Mouse (Mus musculus): ENCODE measurements at regions not wholly inside any gene's neighbourhood (a gene's known extent, or its start where the extent isn't known, plus 50 kb on each side); places are given as distances from the start of the nearest gene placed in this dataset.
A peak's percentile ranks its signal among the peaks of the same experiment; 100 is the strongest.

GRCm38 (mm10) chr14:86385136-86385535 lies 755.9 kb downstream of the Diaph3 start:
- H3K27ac ChIP-seq (ENCODE audit: low read depth), result no peak overlapping the region
- H3K36me3 ChIP-seq (replicated peaks; ENCODE audit: insufficient read depth, low read length), result no peaks in the 10 kb centered on the region
- WGBS (ENCODE audit: insufficient replicate concordance), result 76% methylated on average over 6 of the region's 6 CpGs
- no peaks in the 10 kb centered on the region for H3K9me3 ChIP-seq (ENCODE audit: low read length)
- ATAC-seq (no peak), DNase-seq (no peak)
- TF ChIP-seq EP300 (IDR thresholded peaks at IDR 0.05; ENCODE audit: low read depth) (no peak), CTCF (IDR thresholded peaks at IDR 0.05; ENCODE audit: low read depth) (no peak)
- H3K4me1 ChIP-seq (ENCODE audit: insufficient read depth), result no peaks in the 10 kb centered on the region
- H3K9ac ChIP-seq (replicated peaks), result no peak overlapping the region
- no peak overlapping the region for H3K4me3 ChIP-seq (ENCODE audit: low read depth, low read length)
- H3K27me3 ChIP-seq (ENCODE audit: insufficient read depth, low read length), result no peaks in the 10 kb centered on the region
- no peak overlapping the region for H3K4me2 ChIP-seq (ENCODE audit: low read depth, low read length)

DNA sequence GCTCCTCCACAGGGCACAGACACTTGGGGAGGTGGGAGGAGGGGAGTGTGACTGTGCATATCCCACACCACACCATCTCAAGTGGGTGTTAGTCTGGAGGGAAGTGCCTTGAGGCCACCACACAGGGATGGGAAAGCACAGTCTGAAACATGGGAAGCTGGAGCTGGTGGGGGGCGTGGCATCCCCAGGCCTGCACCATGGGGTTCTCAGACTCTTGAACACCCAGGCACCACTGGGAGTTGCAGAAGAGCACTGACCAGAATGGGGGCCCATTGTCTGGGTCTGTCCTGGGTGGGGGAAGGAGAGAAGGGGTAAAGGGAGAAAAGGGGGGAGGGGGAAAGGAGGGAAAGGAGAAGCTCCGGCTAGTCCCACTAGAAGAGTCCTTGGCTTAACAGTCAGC lies 776.0 kb downstream of the Diaph3 start:
- H3K4me2 ChIP-seq (ENCODE audit: low read depth, low read length), result no peak overlapping the region
- no peak overlapping the region for H3K9ac ChIP-seq (replicated peaks)
- no peaks in the 10 kb centered on the region for H3K27me3 ChIP-seq (ENCODE audit: insufficient read depth, low read length)
- no peaks in the 10 kb centered on the region for H3K4me1 ChIP-seq (ENCODE audit: insufficient read depth)
- H3K36me3 ChIP-seq (replicated peaks; ENCODE audit: insufficient read depth, low read length), result no peaks in the 10 kb centered on the region
- H3K4me3 ChIP-seq (ENCODE audit: low read depth, low read length), result no peak overlapping the region
- DNase-seq, result no peak
- no peak for TF ChIP-seq CTCF (IDR thresholded peaks at IDR 0.05; ENCODE audit: low read depth)
- no peak overlapping the region for H3K27ac ChIP-seq (ENCODE audit: low read depth)
- H3K9me3 ChIP-seq (ENCODE audit: low read length), result no peaks in the 10 kb centered on the region
- no peak for ATAC-seq
- 77% methylated on average over 2 of the region's 2 CpGs for WGBS (ENCODE audit: insufficient replicate concordance)

DNA sequence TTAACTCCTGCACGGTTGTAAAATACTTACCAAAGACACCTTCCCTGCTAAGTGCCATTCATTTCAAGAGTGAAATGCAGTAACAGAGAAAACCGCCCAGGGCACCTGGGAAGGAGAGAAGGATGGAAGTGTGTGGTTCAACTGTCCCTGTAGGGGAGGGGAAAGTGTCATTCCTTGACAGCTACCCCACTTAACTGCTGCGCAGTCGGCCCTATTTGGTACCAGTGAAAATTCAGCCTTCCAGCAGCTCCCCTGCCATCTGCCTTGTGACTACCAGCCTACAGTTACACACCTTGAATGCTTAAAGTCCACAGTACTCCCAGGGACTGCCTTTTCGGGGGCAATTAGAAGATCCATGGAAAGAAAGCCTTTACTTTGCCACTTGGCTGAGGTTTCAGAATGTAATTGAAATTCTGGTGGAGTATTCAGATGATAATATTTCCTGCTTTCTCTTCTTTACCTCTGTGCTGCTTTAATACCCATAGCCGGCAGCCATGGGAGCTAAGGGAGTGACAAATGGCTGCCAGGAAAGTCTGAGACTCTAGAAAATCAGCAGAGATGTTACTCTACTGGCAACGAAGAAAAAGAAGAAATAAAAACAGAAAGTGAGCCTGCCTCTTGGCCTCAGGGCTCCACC lies 780.5 kb downstream of the Diaph3 start:
- Histone ChIP-seq H3K27me3 (ENCODE audit: insufficient read depth, low read length) (no peaks in the 10 kb centered on the region), H3K9ac (replicated peaks) (no peak overlapping the region), H3K36me3 (replicated peaks; ENCODE audit: insufficient read depth, low read length) (no peaks in the 10 kb centered on the region), H3K4me1 (ENCODE audit: insufficient read depth) (no peaks in the 10 kb centered on the region), H3K27ac (ENCODE audit: low read depth) (no peak overlapping the region), H3K4me2 (ENCODE audit: low read depth, low read length) (no peak overlapping the region), H3K4me3 (ENCODE audit: low read depth, low read length) (no peak overlapping the region), H3K9me3 (ENCODE audit: low read length) (no peaks in the 10 kb centered on the region)
- ATAC-seq (no peak), DNase-seq (no peak)
- 50% methylated on average over 7 of the region's 7 CpGs for WGBS (ENCODE audit: insufficient replicate concordance)
- no peak for TF ChIP-seq EP300 (IDR thresholded peaks at IDR 0.05; ENCODE audit: low read depth)
- TF ChIP-seq CTCF (IDR thresholded peaks at IDR 0.05; ENCODE audit: low read depth), result no peak

DNA sequence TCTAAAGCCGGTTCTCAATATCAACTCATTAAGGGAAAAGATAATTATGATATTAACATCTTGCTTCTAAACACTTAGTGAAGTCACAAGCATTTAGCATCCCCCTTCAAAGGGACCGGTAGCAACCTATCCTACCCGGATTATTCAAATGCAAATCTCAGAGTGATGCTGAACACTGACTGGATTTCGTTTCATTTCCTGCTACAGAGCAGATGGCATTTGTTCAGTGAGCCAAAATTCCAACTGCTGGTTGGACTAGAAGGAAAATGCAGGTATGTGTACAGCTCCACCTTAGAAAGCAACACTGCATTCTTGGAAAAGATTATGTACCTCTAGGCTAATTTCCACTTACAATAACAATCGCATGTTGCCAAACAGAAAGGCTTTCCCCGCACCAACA lies 782.5 kb downstream of the Diaph3 start:
- Histone ChIP-seq H3K9ac (replicated peaks) (no peak overlapping the region), H3K4me1 (ENCODE audit: insufficient read depth) (no peaks in the 10 kb centered on the region), H3K27ac (ENCODE audit: low read depth) (no peak overlapping the region), H3K9me3 (ENCODE audit: low read length) (no peaks in the 10 kb centered on the region), H3K4me2 (ENCODE audit: low read depth, low read length) (no peak overlapping the region), H3K4me3 (ENCODE audit: low read depth, low read length) (no peak overlapping the region), H3K27me3 (ENCODE audit: insufficient read depth, low read length) (no peaks in the 10 kb centered on the region), H3K36me3 (replicated peaks; ENCODE audit: insufficient read depth, low read length) (no peaks in the 10 kb centered on the region)
- WGBS (ENCODE audit: insufficient replicate concordance), result 80% methylated on average over 6 of the region's 6 CpGs
- no peak for DNase-seq
- no peak for ATAC-seq
- TF ChIP-seq CTCF (IDR thresholded peaks at IDR 0.05; ENCODE audit: low read depth) (no peak), EP300 (IDR thresholded peaks at IDR 0.05; ENCODE audit: low read depth) (no peak)

DNA sequence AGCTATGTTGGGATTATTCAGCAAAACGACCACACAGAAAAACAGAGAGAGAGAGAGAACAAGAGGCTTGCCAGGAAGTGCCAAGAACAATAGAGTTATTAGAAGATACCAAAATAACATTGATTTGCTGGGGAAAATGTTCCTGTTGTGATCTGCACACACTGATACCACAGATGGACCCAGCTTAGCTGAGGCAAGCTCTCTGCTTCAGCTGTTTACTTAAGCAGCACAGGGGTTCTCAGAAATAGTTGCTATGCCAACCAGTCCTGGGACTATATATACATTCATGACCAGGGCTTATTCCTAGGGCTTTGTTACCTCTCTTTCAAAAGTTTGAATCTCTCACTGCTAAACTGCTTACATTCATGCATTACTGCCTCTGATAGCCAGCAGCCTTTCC lies 790.5 kb downstream of the Diaph3 start:
- no peak overlapping the region for H3K27ac ChIP-seq (ENCODE audit: low read depth)
- H3K36me3 ChIP-seq (replicated peaks; ENCODE audit: insufficient read depth, low read length), result no peaks in the 10 kb centered on the region
- DNase-seq (no peak), ATAC-seq (no peak)
- H3K9me3 ChIP-seq (ENCODE audit: low read length), result no peaks in the 10 kb centered on the region
- H3K9ac ChIP-seq (replicated peaks), result no peak overlapping the region
- no peaks in the 10 kb centered on the region for H3K27me3 ChIP-seq (ENCODE audit: insufficient read depth, low read length)
- no peak overlapping the region for H3K4me3 ChIP-seq (ENCODE audit: low read depth, low read length)
- TF ChIP-seq CTCF (IDR thresholded peaks at IDR 0.05; ENCODE audit: low read depth), result no peak
- TF ChIP-seq EP300 (IDR thresholded peaks at IDR 0.05; ENCODE audit: low read depth), result no peak
- 28% methylated on average over 1 of the region's 1 CpGs for WGBS (ENCODE audit: insufficient replicate concordance)
- H3K4me2 ChIP-seq (ENCODE audit: low read depth, low read length), result no peak overlapping the region
- no peaks in the 10 kb centered on the region for H3K4me1 ChIP-seq (ENCODE audit: insufficient read depth)

- no peaks in the 10 kb centered on the region for H3K9me3 ChIP-seq (ENCODE audit: low read length)
- H3K4me3 ChIP-seq (ENCODE audit: low read depth, low read length), result no peak overlapping the region
- no peaks in the 10 kb centered on the region for H3K36me3 ChIP-seq (replicated peaks; ENCODE audit: insufficient read depth, low read length)
- no peaks in the 10 kb centered on the region for H3K4me1 ChIP-seq (ENCODE audit: insufficient read depth)
- no peak for ATAC-seq
- no peak overlapping the region for H3K27ac ChIP-seq (ENCODE audit: low read depth)
- H3K27me3 ChIP-seq (ENCODE audit: insufficient read depth, low read length), result no peaks in the 10 kb centered on the region
- 36% methylated on average over 6 of the region's 6 CpGs for WGBS (ENCODE audit: insufficient replicate concordance)
- H3K4me2 ChIP-seq (ENCODE audit: low read depth, low read length), result no peak overlapping the region
- peak; percentile 62 for TF ChIP-seq EP300 (IDR thresholded peaks at IDR 0.05; ENCODE audit: low read depth)
- TF ChIP-seq CTCF (IDR thresholded peaks at IDR 0.05; ENCODE audit: low read depth), result no peak
- no peak for DNase-seq
- no peak overlapping the region for H3K9ac ChIP-seq (replicated peaks)
These were observed 802.0 kb downstream of the Diaph3 start for GRCm38 (mm10) chr14:86339007-86339406.

- no peak for ATAC-seq
- Histone ChIP-seq H3K27ac (ENCODE audit: low read depth) (no peak overlapping the region), H3K9me3 (ENCODE audit: low read length) (no peaks in the 10 kb centered on the region), H3K9ac (replicated peaks) (no peak overlapping the region), H3K4me2 (ENCODE audit: low read depth, low read length) (no peak overlapping the region), H3K4me3 (ENCODE audit: low read depth, low read length) (no peak overlapping the region), H3K27me3 (ENCODE audit: insufficient read depth, low read length) (no peaks in the 10 kb centered on the region), H3K4me1 (ENCODE audit: insufficient read depth) (no peaks in the 10 kb centered on the region), H3K36me3 (replicated peaks; ENCODE audit: insufficient read depth, low read length) (no peaks in the 10 kb centered on the region)
- 76% methylated on average over 5 of the region's 5 CpGs for WGBS (ENCODE audit: insufficient replicate concordance)
- no peak for TF ChIP-seq EP300 (IDR thresholded peaks at IDR 0.05; ENCODE audit: low read depth)
- DNase-seq, result no peak
These were observed 804.0 kb downstream of the Diaph3 start for GRCm38 (mm10) chr14:86337052-86337451.
